Mouse (Mus musculus) ovary, postnatal 10 days (tissue): ENCODE results near the gene Tifa.
A peak's percentile ranks its signal among the peaks of the same experiment; 100 is the strongest.

Experiments used
- DNase-seq: peaks from one replicate; pipeline ENCODE4 v3.0.0; 2022; ENCODE audit warnings: low spot score

Tifa gene

GRCm38 (mm10) chr3:127826503-127826902 is 36.9 kb downstream of the Tifa start:
- no peak for DNase-seq

DNA sequence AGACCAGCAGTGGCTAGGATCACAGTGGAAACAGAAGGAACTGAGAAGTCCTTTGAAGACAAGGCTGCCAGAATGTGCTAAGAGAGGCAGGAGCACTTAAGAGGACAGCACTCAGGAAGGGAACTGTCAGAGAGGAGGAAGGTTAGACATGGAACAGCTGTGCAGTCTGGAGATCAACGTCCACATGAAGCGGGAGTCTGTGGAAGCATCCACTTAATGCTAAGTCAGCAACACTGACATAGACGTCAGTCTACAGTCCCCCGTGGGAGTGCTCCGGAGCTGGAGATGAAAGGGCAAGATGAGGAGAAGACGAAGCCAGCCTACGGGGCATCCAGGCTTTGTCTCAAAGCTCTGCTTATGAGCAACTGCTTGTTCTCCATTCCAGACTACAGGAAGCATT is 37.5 kb downstream of the Tifa start:
- no peak for DNase-seq

DNA sequence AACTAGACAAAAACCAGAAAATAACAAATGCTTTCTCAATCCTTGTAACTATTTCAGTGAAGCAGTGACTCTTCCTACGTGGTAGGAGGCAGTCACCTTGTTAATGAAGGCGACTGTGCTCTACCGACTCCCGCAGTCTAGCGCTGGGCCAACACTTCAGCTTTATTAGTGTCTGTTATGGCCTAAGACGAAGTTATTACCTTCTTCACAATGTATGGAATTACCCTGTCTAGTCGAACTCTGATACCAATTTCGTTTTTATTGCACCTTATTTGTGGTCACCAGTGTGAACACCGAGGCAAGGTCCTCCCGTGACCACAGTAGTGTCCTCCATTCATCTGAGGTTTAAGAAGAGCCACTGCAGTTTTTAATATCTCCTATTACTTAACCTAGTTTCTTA is 40.6 kb downstream of the Tifa start:
- no peak for DNase-seq

GRCm38 (mm10) chr3:127831079-127831478 is 41.5 kb downstream of the Tifa start:
- no peak for DNase-seq

- no peak for DNase-seq
Observed at GRCm38 (mm10) chr3:127834040-127834439, 44.4 kb downstream of the Tifa start.

DNA sequence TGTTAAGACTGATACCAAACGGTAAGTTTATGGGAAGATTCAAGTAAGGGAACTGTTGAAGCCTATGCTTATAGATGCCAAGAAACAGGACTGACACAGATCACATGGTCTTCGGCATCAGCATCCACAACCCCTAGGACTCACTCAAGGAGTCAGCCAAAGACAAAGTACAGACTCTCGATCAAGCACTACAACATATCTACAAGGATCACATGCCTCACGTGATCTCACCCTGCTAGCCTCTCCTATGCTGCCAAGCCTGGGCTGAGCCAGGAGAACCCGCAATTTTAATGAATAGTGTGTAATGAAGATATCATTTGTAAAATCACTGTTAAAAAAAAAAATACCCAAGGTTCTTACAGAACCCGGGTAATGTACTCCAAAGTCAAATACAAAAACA is 46.0 kb downstream of the Tifa start:
- DNase-seq: no peak

DNA sequence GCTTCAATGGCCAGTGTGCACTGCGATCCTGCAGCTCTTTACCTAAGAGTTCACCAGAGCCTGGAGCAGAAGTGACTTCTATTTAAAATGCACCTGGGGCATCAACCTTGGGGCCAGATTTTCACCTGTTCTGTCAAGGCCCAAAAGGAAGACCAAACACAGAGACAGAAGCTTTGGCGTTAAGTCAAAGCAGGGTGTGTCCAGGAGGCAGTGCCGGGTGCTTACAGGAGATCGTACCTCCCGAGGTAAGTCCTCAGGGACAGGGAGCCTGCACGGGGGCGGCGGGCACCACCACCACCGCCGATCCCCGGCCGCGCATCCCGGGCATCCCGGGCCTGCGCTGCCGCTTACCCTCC is 47.2 kb downstream of the Tifa start:
- DNase-seq: no peak

DNA sequence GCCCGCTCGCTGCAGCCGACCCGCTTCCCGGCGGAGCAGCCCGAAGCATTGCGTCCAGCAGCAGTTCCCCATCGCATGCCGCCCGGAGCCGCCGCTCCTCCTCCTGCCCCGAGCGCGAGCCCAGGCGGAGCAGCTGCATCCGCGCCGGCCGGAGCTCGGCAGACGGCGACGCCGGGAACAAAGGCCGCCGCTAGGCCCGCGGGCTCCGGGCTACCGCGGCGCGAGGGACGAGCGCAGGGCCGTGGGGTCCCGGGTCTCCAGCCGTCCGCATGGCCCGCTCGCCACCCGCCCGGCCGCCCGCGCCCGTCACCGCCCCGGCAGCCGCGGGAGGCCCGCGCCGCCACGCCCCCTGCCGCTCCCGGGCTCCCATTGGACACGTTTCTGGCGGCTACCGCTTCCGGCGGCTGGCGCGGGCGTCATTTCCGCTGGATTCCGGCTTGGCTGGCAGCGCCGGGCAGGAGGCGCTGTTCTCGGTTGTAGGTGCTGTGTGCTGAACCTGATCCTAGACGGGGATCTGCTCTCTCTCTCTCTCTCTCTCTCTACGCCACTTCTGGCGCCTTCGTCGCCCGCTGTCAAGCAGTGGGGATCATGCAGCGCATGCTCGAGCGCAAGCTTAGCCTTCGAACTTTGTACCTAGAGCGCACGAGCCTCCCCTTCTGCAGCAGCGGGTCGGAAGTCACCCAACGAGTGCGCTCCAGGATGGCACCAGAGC is 47.7 kb downstream of the Tifa start, which contains the start of gene Ap1ar:
Gene Ap1ar, minus strand, starts transcription at position 370 of the 712 bp plus-strand sequence.
- DNase-seq: peak; percentile 90

GRCm38 (mm10) chr3:127837972-127838644 is 48.5 kb downstream of the Tifa start:
- DNase-seq: no peak

DNA sequence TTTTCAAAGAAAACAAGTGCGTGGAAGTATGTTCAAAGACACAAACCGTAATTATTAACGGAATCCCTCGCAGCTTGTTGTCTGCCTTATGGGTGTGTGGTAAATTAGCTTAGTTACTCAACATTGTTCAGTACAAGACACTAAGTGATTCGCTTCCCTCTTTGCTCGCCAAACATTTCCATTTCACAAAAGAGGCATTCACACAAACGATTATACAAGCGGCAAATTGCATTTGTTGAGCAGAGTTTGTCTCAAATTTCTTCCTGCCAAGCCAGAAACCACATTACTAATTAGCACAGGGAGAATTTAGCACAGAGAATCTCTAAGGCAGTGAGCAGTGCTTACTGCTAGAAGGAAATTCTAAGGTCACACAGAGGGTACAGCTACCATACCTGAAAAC is 52.3 kb downstream of the Tifa start:
- no peak for DNase-seq

DNA sequence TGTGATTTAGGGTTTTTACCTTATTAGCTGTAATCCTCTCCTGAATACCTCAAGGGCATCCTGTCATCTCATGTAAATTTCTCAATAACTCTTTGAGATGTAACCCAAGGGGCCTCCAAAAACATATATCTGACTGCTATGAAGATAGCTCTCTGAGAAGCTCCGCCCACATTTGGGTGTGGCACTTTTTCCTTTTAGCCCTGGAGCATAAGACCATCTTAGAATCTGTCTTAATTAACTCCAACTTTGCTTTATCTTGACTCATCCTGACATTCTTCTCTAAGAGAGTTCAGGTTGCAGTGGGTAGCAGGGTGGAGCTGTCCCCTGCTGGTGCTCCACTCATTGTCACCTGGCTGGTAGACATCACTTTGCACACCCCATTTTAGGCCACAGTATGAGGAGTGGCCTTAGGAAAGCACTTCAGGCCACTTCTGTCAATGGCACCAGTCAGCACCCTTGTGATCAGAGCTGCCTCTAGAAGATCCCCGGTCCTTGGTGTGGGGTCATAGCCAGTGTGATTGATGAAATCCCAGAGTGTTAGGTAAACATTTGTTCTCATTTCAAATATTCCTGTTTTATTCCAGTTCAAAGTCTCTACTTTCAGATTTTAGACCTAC is 53.8 kb downstream of the Tifa start:
- no peak for DNase-seq

DNA sequence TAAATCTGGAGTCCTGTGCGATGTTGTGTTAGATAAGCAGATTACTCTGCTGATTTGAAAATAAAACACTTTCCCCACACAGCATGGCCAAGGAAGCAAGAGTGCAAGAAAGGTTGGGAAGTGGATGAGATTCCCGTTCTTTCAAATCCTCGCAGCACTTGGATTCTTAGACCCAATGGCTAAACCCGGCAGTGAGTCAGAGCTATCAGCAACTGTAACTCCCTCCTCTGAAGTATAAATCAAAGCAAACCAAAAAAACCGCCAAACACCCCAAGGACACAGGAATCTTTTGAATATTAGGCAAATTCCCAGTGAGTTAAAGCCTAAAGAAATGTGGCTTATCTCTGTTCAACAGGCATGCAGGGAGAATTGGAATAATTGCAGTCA is 54.3 kb downstream of the Tifa start:
- no peak for DNase-seq

DNA sequence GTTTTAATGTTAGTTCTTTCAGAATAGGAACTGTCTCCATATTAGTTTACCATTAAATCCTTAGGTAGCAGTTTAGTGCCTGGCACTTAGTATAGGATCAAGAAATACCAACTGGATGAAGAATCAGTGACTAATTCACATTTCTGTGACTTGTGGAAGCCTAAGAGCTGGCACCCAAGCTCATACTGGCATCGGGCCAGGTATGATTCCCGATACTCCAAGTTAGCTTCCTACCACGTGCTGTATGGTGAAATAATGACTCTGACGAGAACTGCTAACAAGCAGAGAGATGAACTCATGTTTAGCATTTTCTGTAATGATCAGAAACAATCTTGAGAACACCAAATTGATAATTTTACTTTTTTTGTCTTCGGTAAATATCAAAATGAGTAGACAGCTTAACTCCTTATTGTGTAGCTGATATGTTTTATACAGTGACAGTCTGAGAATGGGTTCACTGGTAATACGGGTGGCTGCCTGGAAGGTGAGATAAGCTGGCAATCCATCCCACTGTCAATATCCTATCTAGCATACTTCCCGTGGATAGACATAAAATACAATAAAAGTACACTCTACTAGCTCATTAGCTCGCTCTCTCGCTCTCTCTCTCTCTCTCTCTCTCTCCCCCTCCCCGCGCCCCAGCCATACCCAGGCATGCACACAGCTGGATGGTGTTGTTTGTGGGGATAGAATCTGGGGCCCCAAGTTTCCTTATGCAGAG is 58.6 kb downstream of the Tifa start:
- no peak for DNase-seq

DNA sequence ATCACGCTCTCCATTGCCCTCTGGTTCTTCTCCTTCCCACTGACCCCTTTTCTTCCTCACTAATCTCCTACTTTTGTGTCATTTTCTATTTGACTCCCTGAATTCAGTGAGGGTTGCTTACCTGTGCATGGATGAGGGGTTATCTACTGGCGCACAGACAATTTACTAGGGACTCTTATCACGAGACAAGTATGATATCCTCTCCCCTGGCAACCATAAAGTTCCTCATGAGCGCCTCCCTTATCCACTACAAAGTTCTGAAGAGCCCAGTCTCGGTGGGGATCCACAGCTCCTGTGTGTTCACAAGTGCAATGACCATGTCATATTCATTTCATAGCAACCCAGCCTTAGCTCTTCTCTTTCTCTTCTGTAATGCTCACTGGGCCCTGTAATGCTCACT is 60.3 kb downstream of the Tifa start:
- DNase-seq: no peak

DNA sequence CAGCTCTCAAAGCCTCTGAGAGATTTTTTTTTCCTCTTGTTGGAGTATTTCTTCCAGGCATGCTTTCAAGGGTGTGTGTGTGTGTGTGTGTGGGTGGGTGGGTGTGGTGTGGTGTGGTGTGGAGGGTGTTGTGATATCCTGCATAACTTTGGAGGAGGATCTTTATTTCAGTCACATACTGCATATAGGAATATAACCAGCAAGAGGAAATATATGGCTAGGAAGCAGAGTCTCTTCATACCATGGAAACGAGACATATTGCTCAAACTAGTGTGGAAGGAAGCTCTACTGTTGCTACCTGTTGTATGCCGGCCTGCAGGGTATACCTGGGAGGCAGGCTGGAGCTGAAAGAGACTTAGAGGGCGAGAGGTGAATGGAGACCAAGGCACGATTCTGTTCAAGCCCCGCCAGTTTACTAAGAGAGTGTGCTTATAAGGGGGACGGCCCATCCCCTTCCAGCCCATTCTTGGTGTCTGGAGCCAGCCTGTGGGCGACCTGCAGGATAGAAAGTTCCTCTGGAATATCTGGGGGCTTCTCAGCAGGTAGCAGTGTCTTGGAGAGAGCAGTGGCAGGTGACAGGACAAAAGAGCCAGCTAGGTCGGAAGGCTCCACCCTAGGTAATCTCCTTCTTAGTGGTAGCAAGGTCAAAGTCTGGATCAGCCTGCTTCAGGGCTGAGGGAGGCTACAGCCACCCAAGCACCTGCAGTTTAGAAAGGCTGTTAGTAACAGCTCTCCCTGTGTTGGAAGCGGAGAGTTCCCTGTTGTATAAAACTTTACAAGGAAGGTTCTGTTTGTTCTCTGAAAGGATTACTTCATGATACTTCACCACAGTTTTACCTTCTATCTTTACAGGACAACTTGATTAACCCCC is 61.4 kb downstream of the Tifa start:
- no peak for DNase-seq

DNA sequence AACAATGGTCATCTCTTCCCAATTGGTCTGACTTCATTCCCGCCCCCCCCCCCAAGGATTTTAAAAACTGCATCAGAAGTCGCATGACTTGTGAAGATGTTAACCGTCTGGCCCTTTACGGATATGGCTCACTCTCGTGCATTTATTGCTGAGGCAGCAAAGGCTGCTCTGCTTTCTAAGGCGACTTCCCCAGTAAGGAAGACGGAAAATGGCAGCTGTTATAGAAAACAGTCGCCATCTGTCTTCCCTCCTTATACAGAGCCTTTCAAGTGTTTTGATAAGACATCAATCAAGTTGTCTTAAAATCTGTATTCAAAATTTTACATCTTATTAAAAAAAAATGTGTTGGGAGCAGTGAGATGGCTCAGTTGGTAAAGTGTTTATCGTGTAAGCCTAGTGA is 63.1 kb downstream of the Tifa start:
- DNase-seq: no peak

DNA sequence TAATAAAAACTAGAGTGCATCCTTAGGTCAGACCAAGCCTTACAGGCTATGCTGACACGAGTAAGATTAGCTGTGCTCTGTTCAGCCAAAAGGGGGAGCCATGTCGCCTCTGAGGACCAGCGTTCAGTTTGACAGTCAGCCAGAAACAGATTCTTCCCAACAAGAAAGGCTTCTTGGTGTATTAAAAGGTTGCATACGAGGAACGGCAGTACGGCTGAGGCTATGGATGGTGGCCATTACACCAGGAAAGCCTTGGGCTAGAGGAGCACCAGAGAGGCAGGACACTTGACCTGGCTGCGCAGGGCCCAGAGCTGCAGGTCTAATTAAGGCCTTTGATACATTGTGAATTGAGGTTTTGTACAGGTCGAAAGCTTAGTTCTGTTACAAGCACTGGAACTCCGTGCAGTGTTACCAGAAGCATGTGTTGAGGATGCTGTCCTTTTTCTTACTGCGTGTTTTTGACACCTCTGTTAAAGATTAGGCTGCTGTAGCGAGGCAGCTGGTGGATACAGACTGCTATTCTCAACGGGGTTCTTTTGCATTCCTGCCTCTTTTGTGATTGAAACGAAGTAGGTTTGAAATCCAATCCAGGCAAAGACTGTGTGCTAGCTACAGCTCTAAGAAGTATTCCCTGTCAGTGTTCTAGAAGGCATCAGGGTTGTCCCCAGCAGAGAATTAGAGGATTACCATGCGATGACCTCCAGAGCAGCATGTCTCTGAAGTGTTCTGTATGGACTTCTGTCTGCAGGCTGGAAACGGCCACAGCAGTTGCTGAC is 64.0 kb downstream of the Tifa start:
- DNase-seq: peak; percentile 14

- DNase-seq: no peak
Observed at GRCm38 (mm10) chr3:127861340-127861739, 71.7 kb downstream of the Tifa start.

DNA sequence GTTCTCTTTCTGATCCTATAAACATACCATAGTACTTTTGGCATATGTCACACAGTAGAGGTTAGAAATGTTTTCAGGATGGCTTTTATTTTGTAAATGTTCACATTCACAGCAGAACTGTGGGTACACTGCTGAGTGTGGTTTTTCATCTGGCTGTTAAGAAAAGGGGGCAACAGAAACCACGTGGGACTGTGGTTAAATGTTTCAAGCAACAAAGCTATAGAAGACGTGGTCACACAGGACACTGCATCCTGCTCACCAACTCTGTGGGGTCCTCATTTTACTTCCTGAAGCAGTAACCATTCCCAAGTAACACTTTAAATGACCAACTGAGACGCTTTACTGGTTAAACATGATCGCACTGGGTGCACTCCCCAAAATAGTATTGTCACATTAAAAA is 72.9 kb downstream of the Tifa start:
- DNase-seq: no peak

DNA sequence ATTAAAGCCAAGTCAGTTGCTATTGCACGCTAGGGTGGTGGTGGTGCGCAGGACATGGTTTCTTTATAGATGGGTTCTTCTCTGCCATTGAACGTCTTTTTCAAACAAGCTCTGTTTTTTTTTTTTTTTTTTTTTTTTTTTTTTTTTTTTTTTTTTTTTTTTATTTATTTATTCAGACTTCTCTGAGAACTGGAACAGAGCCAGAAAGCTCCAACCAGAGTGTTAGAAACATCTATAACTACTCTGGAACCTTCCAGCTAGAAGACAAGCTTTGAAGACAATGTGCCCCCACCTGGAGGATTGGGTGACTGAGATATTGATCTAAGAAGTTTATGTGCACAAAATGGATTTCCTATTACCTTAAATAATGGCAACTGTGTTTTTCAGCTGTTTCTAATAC is 74.0 kb downstream of the Tifa start:
- DNase-seq: no peak

GRCm38 (mm10) chr3:127864242-127864641 is 74.6 kb downstream of the Tifa start:
- DNase-seq: no peak
